Mouse (Mus musculus): ENCODE data around the gene Gstm5. TPM values are rescaled to one million over a fixed set of nuclear protein-coding genes. Genes with fewer than 3 reads are reported as not detected.

Gene Gstm5
- polyA plus RNA-seq, 1 experiment from 2014 or later: 150 TPM

DNA sequence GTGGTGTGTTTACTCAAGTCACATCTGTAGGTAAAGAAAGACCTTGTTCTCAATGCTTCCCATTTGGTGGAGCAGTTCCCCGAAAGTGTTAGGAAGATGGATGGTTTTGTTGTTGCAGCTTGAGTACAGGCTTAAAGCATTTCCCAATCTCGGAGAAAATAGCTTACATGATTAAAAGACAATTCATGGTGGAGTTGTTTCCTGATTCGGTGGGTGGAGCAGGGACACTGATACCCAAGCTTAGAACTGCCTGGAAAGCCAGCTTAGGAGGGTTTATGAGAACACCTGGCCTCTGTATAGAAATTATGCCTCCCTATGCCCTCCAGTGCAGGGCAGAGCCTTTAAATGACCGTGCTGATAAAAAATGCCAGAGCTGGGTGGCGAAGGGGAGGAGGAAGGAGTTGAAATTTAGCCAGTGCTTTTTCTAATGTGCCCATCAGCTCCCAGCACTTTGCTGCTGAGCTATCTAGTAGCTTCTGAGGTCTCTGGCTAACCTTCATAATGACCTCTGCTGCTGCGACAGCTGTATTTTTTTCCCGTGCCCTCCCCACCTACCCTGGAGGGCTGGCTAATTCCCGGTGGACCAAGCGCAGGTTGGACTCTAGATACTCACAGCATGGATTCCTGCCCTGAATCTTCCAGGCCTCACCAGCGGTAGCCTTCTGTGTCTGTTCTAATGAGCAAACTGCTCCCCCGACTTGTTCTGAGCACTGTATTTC lies 5.5 kb downstream of the Gstm5 start:
- H3K4me3 ChIP-seq (ENCODE audit: control insufficient read depth in 1 of 2, insufficient read depth in 1 of 2, low read depth in 1 of 2, low read length in 2 of 2): no peak overlapping the region
- peaks cover 10% of the 10 kb centered on the region for H3K36me3 ChIP-seq (ENCODE audit: control insufficient read depth, insufficient read depth, low read length)
- WGBS: 50% methylated on average over 11 of the region's 11 CpGs
- no peaks in the 10 kb centered on the region for H3K9me3 ChIP-seq (ENCODE audit: control insufficient read depth, low read length)
- no peak for ATAC-seq (ENCODE audit: insufficient number of reproducible peaks, insufficient read depth, low FRiP score, low read depth)
- H3K27ac ChIP-seq (replicated peaks in 1 of 2; ENCODE audit: control insufficient read depth in 1 of 2, insufficient read depth in 1 of 2, low read depth in 2 of 2, low read length in 2 of 2): no peak overlapping the region
- H3K9ac ChIP-seq (ENCODE audit: low read length): peak overlapping the region; percentile 3; the same call in 1 of the 2 replicates
- 0 out of 2 replicates have a peak, but pooled peaks cover 2% of the 10 kb centered on the region for H3K27me3 ChIP-seq (ENCODE audit: control insufficient read depth, insufficient read depth, low read length)
- H3K4me2 ChIP-seq (ENCODE audit: low read length): no peak overlapping the region
- H3K4me1 ChIP-seq (ENCODE audit: control insufficient read depth in 2 of 2, insufficient read depth in 2 of 2, low read length in 2 of 2): peaks cover 3 to 9% of the 10 kb centered on the region in 2 experiments; a peak in 2 of 4 replicates

DNA sequence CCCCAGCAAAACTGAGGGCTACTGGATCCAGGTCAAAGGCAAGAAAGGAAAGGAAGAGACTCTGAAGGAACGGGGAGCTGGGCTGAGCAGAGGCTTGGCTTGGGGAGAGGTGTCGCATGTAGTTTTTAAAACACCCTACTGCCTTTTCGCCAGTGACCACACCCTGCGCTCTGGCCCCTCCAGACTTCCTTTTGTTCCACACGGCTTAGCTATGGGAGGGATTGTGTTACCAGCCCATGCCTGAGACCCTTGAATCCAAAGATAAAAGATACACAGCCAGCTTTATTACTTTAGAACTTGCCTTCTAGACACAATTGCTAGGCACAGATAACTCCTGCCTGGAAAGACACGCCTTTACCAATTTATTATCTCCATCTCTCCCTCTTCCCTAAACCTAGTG lies 10.3 kb downstream of the Gstm5 start:
- Histone ChIP-seq H3K9me3 (ENCODE audit: control insufficient read depth, low read length) (no peaks in the 10 kb centered on the region), H3K4me1 (ENCODE audit: control insufficient read depth in 2 of 2, insufficient read depth in 2 of 2, low read length in 2 of 2) (peaks cover 0 to 5% of the 10 kb centered on the region in 2 experiments; a peak in 2 of 4 replicates), H3K9ac (ENCODE audit: low read length) (no peak overlapping the region), H3K27ac (replicated peaks in 1 of 2; ENCODE audit: control insufficient read depth in 1 of 2, insufficient read depth in 1 of 2, low read depth in 2 of 2, low read length in 2 of 2) (no peak overlapping the region), H3K4me3 (ENCODE audit: control insufficient read depth in 1 of 2, insufficient read depth in 1 of 2, low read depth in 1 of 2, low read length in 2 of 2) (no peak overlapping the region), H3K36me3 (ENCODE audit: control insufficient read depth, insufficient read depth, low read length) (no peaks in the 10 kb centered on the region), H3K27me3 (ENCODE audit: control insufficient read depth, insufficient read depth, low read length) (0 out of 2 replicates have a peak, but pooled peaks cover 2% of the 10 kb centered on the region), H3K4me2 (ENCODE audit: low read length) (no peak overlapping the region)
- WGBS: 63% methylated on average over 6 of the region's 6 CpGs
- no peak for ATAC-seq (ENCODE audit: insufficient number of reproducible peaks, insufficient read depth, low FRiP score, low read depth)

DNA sequence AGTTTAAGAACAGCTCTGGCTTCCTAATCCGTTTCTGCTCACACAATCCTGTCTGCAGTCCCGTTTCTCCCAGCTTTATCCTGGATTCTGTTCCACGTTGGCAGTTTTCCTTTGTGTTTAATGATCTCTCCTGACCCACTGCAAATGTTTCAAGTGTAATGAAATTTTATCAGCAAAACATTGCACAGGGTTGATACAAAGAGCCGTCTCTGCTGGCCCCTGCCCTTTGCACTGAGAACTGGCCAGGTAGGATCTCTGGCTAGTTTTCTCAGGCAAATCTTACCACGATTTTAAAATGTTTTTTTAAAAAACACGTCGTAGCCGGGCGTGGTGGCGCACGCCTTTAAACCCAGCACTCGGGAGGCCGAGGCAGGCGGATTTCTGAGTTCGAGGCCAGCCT lies 21.1 kb downstream of the Gstm5 start:
- H3K9me3 ChIP-seq (ENCODE audit: control insufficient read depth, low read length): no peaks in the 10 kb centered on the region
- no peaks in the 10 kb centered on the region for H3K27me3 ChIP-seq (ENCODE audit: control insufficient read depth, insufficient read depth, low read length)
- H3K27ac ChIP-seq (replicated peaks in 1 of 2; ENCODE audit: control insufficient read depth in 1 of 2, insufficient read depth in 1 of 2, low read depth in 2 of 2, low read length in 2 of 2): no peak overlapping the region
- H3K4me1 ChIP-seq (ENCODE audit: control insufficient read depth in 2 of 2, insufficient read depth in 2 of 2, low read length in 2 of 2): no peaks in the 10 kb centered on the region
- H3K36me3 ChIP-seq (ENCODE audit: control insufficient read depth, insufficient read depth, low read length): no peaks in the 10 kb centered on the region
- H3K4me3 ChIP-seq (ENCODE audit: control insufficient read depth in 1 of 2, insufficient read depth in 1 of 2, low read depth in 1 of 2, low read length in 2 of 2): no peak overlapping the region
- no peak overlapping the region for H3K4me2 ChIP-seq (ENCODE audit: low read length)
- no peak overlapping the region for H3K9ac ChIP-seq (ENCODE audit: low read length)
- ATAC-seq (ENCODE audit: insufficient number of reproducible peaks, insufficient read depth, low FRiP score, low read depth): no peak
- 76% methylated on average over 15 of the region's 15 CpGs for WGBS

DNA sequence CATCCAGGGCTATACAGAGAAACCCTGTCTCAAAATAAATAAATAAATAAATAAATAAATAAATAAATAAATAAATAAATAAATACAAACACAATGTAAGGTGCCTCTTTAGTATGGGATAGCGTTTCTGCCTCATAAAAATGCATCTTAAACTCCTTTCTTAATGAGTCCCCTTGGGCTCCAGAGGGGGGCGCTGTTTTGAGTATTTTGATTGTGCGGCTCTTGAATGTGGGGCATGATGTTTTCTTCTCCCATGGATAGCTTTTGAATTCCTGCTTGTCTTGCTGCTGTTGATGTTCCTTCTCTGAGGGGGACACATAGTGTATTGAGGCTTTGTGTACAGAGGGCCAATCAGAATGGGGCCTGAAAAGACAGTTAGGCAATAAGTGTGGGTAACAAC lies 21.5 kb downstream of the Gstm5 start:
- no peak for ATAC-seq (ENCODE audit: insufficient number of reproducible peaks, insufficient read depth, low FRiP score, low read depth)
- Histone ChIP-seq H3K36me3 (ENCODE audit: control insufficient read depth, insufficient read depth, low read length) (no peaks in the 10 kb centered on the region), H3K4me2 (ENCODE audit: low read length) (no peak overlapping the region), H3K27me3 (ENCODE audit: control insufficient read depth, insufficient read depth, low read length) (no peaks in the 10 kb centered on the region), H3K9me3 (ENCODE audit: control insufficient read depth, low read length) (no peaks in the 10 kb centered on the region), H3K4me3 (ENCODE audit: control insufficient read depth in 1 of 2, insufficient read depth in 1 of 2, low read depth in 1 of 2, low read length in 2 of 2) (no peak overlapping the region), H3K27ac (replicated peaks in 1 of 2; ENCODE audit: control insufficient read depth in 1 of 2, insufficient read depth in 1 of 2, low read depth in 2 of 2, low read length in 2 of 2) (no peak overlapping the region), H3K9ac (ENCODE audit: low read length) (no peak overlapping the region), H3K4me1 (ENCODE audit: control insufficient read depth in 2 of 2, insufficient read depth in 2 of 2, low read length in 2 of 2) (no peaks in the 10 kb centered on the region)
- 89% methylated on average over 3 of the region's 3 CpGs for WGBS

DNA sequence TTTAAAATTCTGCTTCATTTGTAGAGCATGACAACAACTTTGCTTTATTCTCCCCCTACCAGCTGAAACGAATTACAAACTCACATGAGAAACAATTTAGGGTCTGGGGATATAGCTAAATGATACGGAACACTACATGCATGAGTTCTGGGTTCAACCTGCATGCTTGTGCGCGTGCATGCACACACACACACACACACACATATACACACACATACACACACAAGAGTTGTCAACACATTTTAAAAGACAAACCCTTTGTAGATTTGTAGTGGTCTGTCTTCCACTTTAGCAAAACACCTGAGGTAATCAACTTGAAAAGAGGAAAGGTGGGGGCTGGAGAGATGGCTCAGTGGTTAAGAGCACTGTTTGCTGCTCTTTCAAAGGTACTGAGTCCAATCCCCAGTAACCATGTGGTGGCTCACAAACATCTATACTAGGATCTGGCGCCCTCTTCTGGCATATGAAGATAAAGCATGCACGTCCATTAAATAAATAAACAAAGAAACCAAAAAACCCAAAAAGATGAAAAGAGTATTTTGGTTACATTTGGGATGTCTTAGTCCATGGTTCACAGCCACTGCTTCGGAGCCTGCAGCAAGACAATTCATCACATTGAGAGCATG lies 22.3 kb downstream of the Gstm5 start:
- WGBS: 54% methylated on average over 7 of the region's 7 CpGs
- Histone ChIP-seq H3K4me2 (ENCODE audit: low read length) (no peak overlapping the region), H3K36me3 (ENCODE audit: control insufficient read depth, insufficient read depth, low read length) (no peaks in the 10 kb centered on the region), H3K9me3 (ENCODE audit: control insufficient read depth, low read length) (no peaks in the 10 kb centered on the region), H3K4me3 (ENCODE audit: control insufficient read depth in 1 of 2, insufficient read depth in 1 of 2, low read depth in 1 of 2, low read length in 2 of 2) (no peak overlapping the region), H3K4me1 (ENCODE audit: control insufficient read depth in 2 of 2, insufficient read depth in 2 of 2, low read length in 2 of 2) (no peaks in the 10 kb centered on the region), H3K9ac (ENCODE audit: low read length) (no peak overlapping the region), H3K27ac (replicated peaks in 1 of 2; ENCODE audit: control insufficient read depth in 1 of 2, insufficient read depth in 1 of 2, low read depth in 2 of 2, low read length in 2 of 2) (no peak overlapping the region), H3K27me3 (ENCODE audit: control insufficient read depth, insufficient read depth, low read length) (no peaks in the 10 kb centered on the region)
- no peak for ATAC-seq (ENCODE audit: insufficient number of reproducible peaks, insufficient read depth, low FRiP score, low read depth)

DNA sequence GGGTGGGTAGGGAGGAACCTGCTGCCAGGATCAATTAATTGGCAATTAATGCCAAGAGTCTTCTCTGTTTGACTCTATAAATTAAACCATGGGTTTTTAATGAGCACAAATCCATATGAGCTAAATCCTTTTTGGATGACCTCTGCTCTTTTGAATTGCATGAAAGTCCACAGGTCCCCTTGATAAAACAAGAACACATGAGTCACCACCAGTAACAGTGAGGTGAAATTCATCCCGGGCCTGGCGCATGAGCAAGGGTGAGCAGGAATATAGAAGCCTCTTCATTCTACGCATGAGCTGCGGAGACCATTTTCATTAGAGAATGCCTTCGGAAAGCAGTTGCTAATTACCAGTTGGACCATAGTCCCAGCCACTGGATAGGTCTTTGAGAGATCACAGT lies 24.7 kb downstream of the Gstm5 start:
- Histone ChIP-seq H3K4me3 (ENCODE audit: control insufficient read depth in 1 of 2, insufficient read depth in 1 of 2, low read depth in 1 of 2, low read length in 2 of 2) (no peak overlapping the region), H3K27me3 (ENCODE audit: control insufficient read depth, insufficient read depth, low read length) (no peaks in the 10 kb centered on the region), H3K27ac (replicated peaks in 1 of 2; ENCODE audit: control insufficient read depth in 1 of 2, insufficient read depth in 1 of 2, low read depth in 2 of 2, low read length in 2 of 2) (no peak overlapping the region), H3K9me3 (ENCODE audit: control insufficient read depth, low read length) (no peaks in the 10 kb centered on the region), H3K9ac (ENCODE audit: low read length) (no peak overlapping the region), H3K4me1 (ENCODE audit: control insufficient read depth in 2 of 2, insufficient read depth in 2 of 2, low read length in 2 of 2) (0 out of 4 replicates have a peak, but pooled peaks cover 0 to 2% of the 10 kb centered on the region in 2 experiments), H3K4me2 (ENCODE audit: low read length) (no peak overlapping the region), H3K36me3 (ENCODE audit: control insufficient read depth, insufficient read depth, low read length) (no peaks in the 10 kb centered on the region)
- 85% methylated on average over 5 of the region's 5 CpGs for WGBS
- no peak for ATAC-seq (ENCODE audit: insufficient number of reproducible peaks, insufficient read depth, low FRiP score, low read depth)

DNA sequence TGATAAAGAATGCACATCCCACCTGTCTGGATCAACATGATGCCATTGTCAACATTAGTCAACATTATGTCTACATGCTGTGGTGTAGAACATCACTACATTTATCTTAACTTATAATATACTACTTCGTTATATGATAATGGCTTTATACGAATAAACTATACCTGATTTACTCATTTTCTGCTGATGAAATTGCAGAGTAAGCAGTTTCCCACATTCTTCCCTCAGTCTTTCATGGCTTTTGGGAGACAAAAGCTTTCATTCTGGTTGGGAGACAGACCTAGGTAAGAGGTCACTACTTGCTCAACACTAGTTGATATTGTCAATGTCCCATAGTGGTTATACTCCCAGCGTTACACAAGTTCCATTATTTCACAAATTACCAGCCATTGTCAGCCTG lies 29.7 kb downstream of the Gstm5 start:
- H3K27me3 ChIP-seq (ENCODE audit: control insufficient read depth, insufficient read depth, low read length): no peaks in the 10 kb centered on the region
- H3K27ac ChIP-seq (replicated peaks in 1 of 2; ENCODE audit: control insufficient read depth in 1 of 2, insufficient read depth in 1 of 2, low read depth in 2 of 2, low read length in 2 of 2): no peak overlapping the region
- 87% methylated on average over 3 of the region's 3 CpGs for WGBS
- no peaks in the 10 kb centered on the region for H3K9me3 ChIP-seq (ENCODE audit: control insufficient read depth, low read length)
- H3K4me2 ChIP-seq (ENCODE audit: low read length): no peak overlapping the region
- H3K4me1 ChIP-seq (ENCODE audit: control insufficient read depth in 2 of 2, insufficient read depth in 2 of 2, low read length in 2 of 2): 0 out of 4 replicates have a peak, but pooled peaks cover 0 to 2% of the 10 kb centered on the region in 2 experiments
- H3K4me3 ChIP-seq (ENCODE audit: control insufficient read depth in 1 of 2, insufficient read depth in 1 of 2, low read depth in 1 of 2, low read length in 2 of 2): no peak overlapping the region
- H3K9ac ChIP-seq (ENCODE audit: low read length): no peak overlapping the region
- H3K36me3 ChIP-seq (ENCODE audit: control insufficient read depth, insufficient read depth, low read length): no peaks in the 10 kb centered on the region
- ATAC-seq (ENCODE audit: insufficient number of reproducible peaks, insufficient read depth, low FRiP score, low read depth): no peak
